Mouse (Mus musculus) spleen, adult 2 months (tissue): ENCODE measurements around the gene Zer1.

Experiments used
- CTCF ChIP-seq: fragments of 200-500 bp; IDR thresholded peaks from 2 replicates; pipeline ENCODE4 v1.5.1; 2011; ENCODE audit warnings: mild to moderate bottlenecking, inconsistent platforms; ENCODE audit not compliant: insufficient read depth, insufficient read length, insufficient replicate concordance; ENCODE audit errors: extremely low read depth
- POLR2A ChIP-seq: fragments of 200-500 bp; IDR thresholded peaks from 2 replicates; pipeline ENCODE4 v1.6.1; 2011; ENCODE audit warnings: low read depth, low read length, inconsistent platforms

GRCm38 (mm10) chr2:30063791-30064190 is 60.6 kb downstream of the Zer1 start:
- TF ChIP-seq CTCF (no peak), POLR2A (no peak)
